Mouse (Mus musculus) urinary bladder, postnatal 14 days (tissue): ENCODE results near the gene Gm20388.
A peak's percentile ranks its signal among the peaks of the same experiment; 100 is the strongest.

Source experiments
- DNase-seq: peaks from one replicate; pipeline ENCODE4 v3.0.0; 2021; ENCODE audit warnings: low spot score

The Gm20388 gene

DNA sequence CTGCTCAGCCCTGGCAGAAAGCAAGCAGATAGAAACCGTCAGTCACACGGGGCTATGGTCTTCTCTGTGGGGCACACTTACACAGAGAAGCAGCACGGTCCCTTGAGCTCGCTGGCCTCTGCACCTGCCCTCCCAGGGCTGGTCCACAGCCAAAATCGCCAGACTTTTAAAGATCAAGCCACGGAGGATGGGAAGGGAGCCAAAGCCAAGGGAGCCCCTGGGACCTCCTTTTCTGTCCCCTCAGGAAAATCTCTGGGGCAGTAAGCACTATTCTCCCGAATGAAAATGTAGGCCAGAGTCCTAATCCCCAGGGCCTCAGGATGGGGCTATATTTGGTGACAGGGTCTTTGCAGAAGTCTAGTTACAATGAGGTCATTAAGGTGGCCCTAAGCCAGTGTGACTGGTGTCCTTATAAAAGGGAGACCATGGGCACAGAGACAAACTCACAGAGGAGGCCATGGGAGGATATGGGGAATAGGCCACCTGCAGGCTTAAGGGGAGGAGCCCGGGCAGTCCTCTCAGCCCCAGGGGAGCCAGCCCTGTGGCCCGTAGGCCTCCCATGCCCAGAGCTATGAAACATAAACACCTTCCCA, 4374.4 kb downstream of the Gm20388 start:
- DNase-seq: no peak

DNA sequence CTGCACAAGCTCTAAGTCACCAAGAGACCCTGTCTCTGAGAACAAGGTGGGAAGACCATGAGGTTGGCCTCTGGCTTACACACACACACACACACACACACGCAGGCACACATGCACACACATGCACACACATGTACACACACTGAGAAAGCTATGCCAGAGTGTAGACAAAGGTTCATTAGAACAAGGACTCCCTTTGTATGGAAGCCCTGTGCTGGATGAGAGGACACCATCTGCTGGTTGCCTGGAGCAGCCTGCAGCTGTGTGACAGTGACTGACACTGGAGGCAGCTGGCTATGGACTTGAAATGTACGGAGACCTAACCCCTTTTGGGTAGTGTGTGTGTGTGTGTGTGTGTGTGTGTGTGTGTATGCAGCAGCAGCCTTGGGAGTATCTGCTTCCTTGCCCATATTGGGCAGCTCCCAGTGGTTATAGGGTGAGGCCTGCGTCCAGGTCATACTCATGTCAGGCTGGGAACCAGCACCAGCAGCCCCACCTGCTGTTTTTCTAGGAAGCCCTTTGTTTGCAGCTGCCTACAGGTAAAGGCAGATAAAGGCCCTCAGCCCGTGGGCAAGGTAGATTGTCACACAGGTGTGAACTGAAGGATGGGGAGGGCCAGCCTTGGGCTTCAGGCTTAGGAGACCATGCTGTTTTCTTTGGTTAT, 4376.0 kb downstream of the Gm20388 start:
- DNase-seq: no peak

- no peak for DNase-seq
Measured at GRCm38 (mm10) chr8:124288215-124288864, 4377.7 kb downstream of the Gm20388 start.

- DNase-seq: no peak
Measured at GRCm38 (mm10) chr8:124289481-124290050, 4378.9 kb downstream of the Gm20388 start.

GRCm38 (mm10) chr8:124290911-124291691, 4380.5 kb downstream of the Gm20388 start:
- DNase-seq: peak; percentile 43

DNA sequence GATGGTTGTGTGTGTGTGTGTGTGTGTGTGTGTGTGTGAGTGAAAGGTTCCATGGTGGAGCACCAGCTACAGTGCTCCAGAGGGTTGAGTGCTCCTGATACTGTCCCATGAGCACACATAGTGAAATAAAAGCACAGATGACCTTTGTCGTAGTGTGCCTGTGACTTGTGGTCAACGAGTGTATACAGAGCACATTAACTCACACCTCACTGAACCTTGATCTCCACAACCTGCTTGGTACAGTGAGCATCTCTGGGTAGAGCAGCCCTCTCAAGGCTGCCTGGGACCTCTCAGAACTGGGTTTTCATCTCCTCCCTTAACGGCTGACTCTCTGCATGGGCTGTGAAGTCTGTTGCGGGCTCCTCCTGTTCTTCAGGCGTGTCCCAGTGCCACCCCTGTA, 4381.1 kb downstream of the Gm20388 start:
- no peak for DNase-seq

- no peak for DNase-seq
Measured at GRCm38 (mm10) chr8:124292965-124293364, 4382.3 kb downstream of the Gm20388 start.

DNA sequence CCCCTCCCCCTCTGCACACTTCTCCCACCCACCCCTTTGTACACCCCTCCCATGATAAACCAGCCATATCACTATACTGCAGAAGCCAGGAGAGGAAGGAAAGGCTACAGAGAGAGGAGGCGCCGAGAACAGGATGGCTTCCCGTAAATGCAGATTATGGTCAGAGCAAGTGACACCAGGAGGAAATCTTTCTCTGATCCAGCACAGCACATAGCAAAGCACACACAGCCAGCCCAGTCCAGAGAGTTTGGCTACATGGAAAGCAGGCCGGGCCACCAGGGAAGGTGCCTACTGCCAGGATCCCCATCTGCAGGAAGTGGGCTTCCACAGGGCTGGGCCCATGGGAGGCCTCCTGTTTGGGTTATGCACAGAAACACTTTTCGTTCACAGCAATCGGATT, 4383.8 kb downstream of the Gm20388 start:
- no peak for DNase-seq

DNA sequence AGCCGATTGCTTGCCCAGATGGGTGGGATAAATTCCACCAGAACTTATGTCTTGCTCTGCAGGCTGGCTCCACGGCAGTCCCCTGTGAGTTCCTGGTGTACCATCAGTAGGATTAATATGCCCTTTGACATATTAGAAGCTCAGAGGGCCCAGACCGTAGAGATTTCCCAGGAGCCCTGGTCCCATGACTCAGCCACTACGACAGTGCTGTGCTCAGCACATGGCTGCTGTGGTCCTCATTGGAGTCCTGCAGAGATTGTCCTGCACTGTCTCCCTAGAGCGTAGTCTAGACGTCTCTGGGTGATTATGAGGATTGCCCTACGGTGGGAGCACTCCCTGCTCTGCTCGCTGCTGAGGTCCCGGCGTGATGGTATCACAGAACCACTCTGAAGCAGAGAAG, 4384.3 kb downstream of the Gm20388 start:
- DNase-seq: no peak

DNA sequence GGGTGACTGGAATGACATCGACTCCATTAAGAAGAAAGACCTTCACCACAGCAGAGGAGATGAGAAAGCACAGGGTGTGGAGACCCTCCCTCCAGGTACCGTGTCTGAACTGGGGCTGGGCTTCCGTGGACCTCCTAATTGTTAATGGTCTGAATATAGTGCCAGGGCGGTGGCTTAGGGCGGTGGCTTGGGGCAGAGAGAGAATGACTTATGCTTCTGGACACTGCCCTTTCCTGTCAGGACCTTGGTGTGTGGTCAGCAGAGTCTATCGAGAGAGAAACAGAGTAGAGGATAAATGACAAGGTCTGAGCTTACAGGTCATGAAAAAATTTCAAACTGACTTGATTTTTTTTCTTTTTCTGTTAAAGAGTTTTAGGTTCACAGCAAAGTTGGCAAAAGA, 4384.7 kb downstream of the Gm20388 start:
- no peak for DNase-seq

- peak; percentile 33 for DNase-seq
Measured at GRCm38 (mm10) chr8:124301512-124301911, 4390.9 kb downstream of the Gm20388 start.

GRCm38 (mm10) chr8:124301935-124302555, 4391.4 kb downstream of the Gm20388 start:
- no peak for DNase-seq

DNA sequence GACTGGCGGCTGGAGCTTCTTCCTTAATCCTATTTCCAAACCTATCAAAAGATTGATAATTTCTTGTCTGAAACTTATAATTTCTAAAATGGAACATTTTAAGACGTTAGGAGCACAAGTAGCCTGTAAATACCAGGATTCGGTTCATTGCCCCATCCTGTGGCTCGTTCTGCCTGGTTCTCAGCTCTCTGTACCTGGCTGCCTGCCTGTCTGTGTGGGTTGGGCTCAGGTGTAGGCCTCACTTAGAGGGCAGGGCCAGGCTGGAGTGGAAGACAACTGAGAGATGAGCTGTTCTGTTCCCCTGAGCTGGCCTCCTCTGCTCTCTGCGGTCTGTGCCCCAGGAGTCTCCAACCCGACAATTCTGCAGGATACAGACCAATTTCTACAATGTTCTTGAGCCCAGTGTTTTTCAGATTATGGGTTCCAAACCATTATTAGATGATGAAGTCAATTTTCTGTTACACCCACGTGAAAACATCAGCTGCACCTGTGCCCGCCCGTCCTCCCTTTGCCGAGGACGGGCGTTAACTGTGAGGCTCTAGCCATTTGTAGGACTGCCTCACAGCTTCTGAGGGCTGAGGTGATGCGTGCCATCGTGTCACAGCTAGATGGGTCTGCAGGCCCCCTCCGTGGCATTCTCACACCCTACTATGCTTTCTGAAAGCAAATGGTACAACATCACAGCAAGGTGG, 4392.7 kb downstream of the Gm20388 start:
- no peak for DNase-seq

DNA sequence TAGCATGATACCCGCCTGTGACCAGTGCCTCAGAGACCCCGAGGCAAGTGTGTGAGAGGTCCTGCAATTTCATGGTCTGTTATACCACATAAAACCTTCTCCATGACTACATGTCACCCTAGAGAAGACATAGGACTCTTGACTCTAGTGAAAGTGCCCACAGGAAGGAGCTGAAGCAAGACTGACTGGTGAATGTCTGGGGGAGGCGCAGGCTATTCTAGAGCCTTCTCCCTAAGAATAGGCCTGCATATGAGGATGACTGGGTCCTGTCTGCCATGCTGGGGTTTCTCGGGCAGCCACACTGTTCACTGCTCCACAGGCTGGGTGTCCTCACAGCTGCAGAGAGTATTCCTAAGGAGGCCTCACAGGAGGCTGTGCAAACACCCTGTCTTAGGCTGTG, 4393.5 kb downstream of the Gm20388 start:
- no peak for DNase-seq

- no peak for DNase-seq
Measured at GRCm38 (mm10) chr8:124306574-124306973, 4395.9 kb downstream of the Gm20388 start.

GRCm38 (mm10) chr8:124307700-124308099, 4397.1 kb downstream of the Gm20388 start:
- no peak for DNase-seq

- DNase-seq: no peak
Measured at GRCm38 (mm10) chr8:124310509-124310908, 4399.9 kb downstream of the Gm20388 start.

- no peak for DNase-seq
Measured at GRCm38 (mm10) chr8:124311111-124311510, 4400.5 kb downstream of the Gm20388 start.

- DNase-seq: no peak
Measured at GRCm38 (mm10) chr8:124311723-124312122, 4401.1 kb downstream of the Gm20388 start.

DNA sequence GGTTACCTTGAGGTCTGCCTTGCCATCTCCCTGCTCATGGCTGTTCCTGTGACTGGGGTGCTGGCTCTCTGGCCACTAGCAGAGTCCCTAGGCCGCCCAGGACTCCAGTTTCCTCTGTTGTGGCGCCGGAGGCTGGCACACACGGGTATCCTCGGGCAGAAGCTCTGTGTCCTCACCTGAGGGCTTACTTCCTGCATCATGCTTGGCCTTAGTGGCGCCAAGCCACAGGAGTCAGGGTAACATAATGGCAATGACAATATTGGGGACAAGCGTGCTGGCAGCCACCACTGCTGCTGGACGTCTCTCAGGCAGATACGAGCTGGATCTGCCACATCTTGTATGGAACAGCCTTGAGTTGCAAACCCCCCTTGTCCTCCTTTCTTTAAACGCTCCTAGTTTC, 4401.6 kb downstream of the Gm20388 start:
- DNase-seq: no peak

- no peak for DNase-seq
Measured at GRCm38 (mm10) chr8:124314803-124315202, 4404.2 kb downstream of the Gm20388 start.
